In the genomic region with DNA sequence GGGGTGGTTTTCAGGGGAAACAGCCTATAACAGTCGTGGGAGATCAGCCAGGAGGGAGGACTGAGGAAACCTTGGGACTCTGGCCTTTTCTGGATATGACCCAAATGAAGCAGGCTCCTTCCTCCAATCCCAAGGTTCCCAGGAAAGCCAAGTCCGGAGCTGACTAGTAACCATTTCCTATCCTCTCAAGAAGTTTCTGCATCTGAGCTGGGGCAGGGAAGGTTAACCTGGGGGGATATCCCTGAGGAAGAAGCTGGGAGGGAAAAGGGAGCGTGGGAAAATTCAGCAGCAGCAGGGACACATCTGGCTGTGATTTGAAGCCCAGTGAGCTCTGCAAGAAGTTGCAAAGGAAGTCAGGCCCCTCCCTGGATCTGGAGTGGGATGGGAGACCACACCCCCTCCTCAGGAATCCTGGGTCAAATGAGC, we compare ENCODE assay signal across 9 mouse cellular contexts. TPM values are rescaled to one million over a fixed set of nuclear protein-coding genes. Genes with fewer than 3 reads are reported as not detected.
DNase-seq lines count a peak whose midpoint lies in the region; ATAC-seq and TF ChIP-seq lines count a peak whose summit lies in the region.
"Had no signal": no experiment of that assay in that cellular context is flagged by ENCODE, and none has a peak within 500 bp of the region (broad histone marks: within the 10 kb centered on the region; RNA-seq: fewer than 3 reads in every experiment).

No protein-coding gene starts in this region.

- H3K36me3 ChIP-seq in forebrain, embryonic 10.5 days (replicated peaks), result peaks cover 24% of the 10 kb centered on the region
- peaks cover 13% of the 10 kb centered on the region; the same call in 1 of the 2 replicates for H3K36me3 ChIP-seq in forebrain, embryonic 14.5 days (ENCODE audit: control insufficient read depth, insufficient read depth, low read length)
- 0 out of 2 replicates have a peak, but pooled peaks cover 2% of the 10 kb centered on the region for H3K36me3 ChIP-seq in lung, embryonic 16.5 days (ENCODE audit: control insufficient read depth, insufficient read depth, low read length)
- H3K36me3 ChIP-seq in heart, postnatal 0 days (replicated peaks; ENCODE audit: control insufficient read depth, insufficient read depth, low read length), result peaks cover 21% of the 10 kb centered on the region

- TF ChIP-seq EP300 in heart, postnatal 0 days (IDR thresholded peaks at IDR 0.05; ENCODE audit: low read depth), result no peak

- H3K27ac ChIP-seq in forebrain, embryonic 10.5 days, result peak overlapping the region; percentile 20; the same call in 1 of the 2 replicates
- H3K27ac ChIP-seq in forebrain, embryonic 14.5 days (ENCODE audit: low read depth, low read length), result no peak overlapping the region
- H3K27ac ChIP-seq in lung, embryonic 16.5 days (ENCODE audit: low read length), result peak overlapping the region; percentile 1; the same call in 1 of the 2 replicates
- H3K27ac ChIP-seq in heart, postnatal 0 days (ENCODE audit: low read depth), result peak overlapping the region; percentile 91

- H3K9ac ChIP-seq in forebrain, embryonic 14.5 days (ENCODE audit: low read length), result no peak overlapping the region
- peak overlapping the region; percentile 32; the same call in 1 of the 2 replicates for H3K9ac ChIP-seq in lung, embryonic 16.5 days (ENCODE audit: low read length)
- H3K9ac ChIP-seq in heart, postnatal 0 days (replicated peaks; ENCODE audit: low read depth, low read length), result no peak overlapping the region

- WGBS in forebrain, embryonic 10.5 days, result 77% methylated on average over 3 of the region's 3 CpGs
- WGBS in forebrain, embryonic 14.5 days, result 74% methylated on average over 3 of the region's 3 CpGs
- WGBS in lung, embryonic 16.5 days, result 52% methylated on average over 3 of the region's 3 CpGs
- 46% methylated on average over 3 of the region's 3 CpGs for WGBS in heart, postnatal 0 days

- H3K4me1 ChIP-seq in forebrain, embryonic 10.5 days, result peaks cover 56% of the 10 kb centered on the region
- H3K4me1 ChIP-seq in forebrain, embryonic 14.5 days (ENCODE audit: control insufficient read depth, insufficient read depth, low read length), result peaks cover 15% of the 10 kb centered on the region
- peaks cover 27% of the 10 kb centered on the region for H3K4me1 ChIP-seq in lung, embryonic 16.5 days (replicated peaks; ENCODE audit: control insufficient read depth, insufficient read depth, low read length)
- H3K4me1 ChIP-seq in heart, postnatal 0 days (ENCODE audit: control insufficient read depth, insufficient read depth), result peaks cover 21% of the 10 kb centered on the region

- no peak for DNase-seq in forebrain, embryonic 10.5 days (ENCODE audit: extremely low spot score, low spot score)
- no peak for DNase-seq in forebrain, embryonic 14.5 days (ENCODE audit: low spot score)
- DNase-seq in lung, postnatal 14 days, result no peak
- no peak for DNase-seq in heart, postnatal 0 days (ENCODE audit: low spot score)
- DNase-seq in kidney, postnatal 4 days, result peak; percentile 50 to 65
- no peak for DNase-seq in right cerebral cortex, postnatal 10 days (ENCODE audit: low spot score in 2 of 2)
- DNase-seq in yolk sac, embryonic 10.5 days (ENCODE audit: low spot score), result no peak
- DNase-seq: adrenal gland, postnatal 36 days had no signal

- H3K9me3 ChIP-seq in forebrain, embryonic 10.5 days, result no peaks in the 10 kb centered on the region
- no peaks in the 10 kb centered on the region for H3K9me3 ChIP-seq in forebrain, embryonic 14.5 days (replicated peaks; ENCODE audit: control insufficient read depth, low read length)
- H3K9me3 ChIP-seq in lung, embryonic 16.5 days (ENCODE audit: control insufficient read depth, low read length), result no peaks in the 10 kb centered on the region
- no peaks in the 10 kb centered on the region for H3K9me3 ChIP-seq in heart, postnatal 0 days (replicated peaks; ENCODE audit: control insufficient read depth, low read length)

- 0 out of 2 replicates have a peak, but pooled peaks cover 3% of the 10 kb centered on the region for H3K27me3 ChIP-seq in forebrain, embryonic 10.5 days (ENCODE audit: poor library complexity, severe bottlenecking)
- no peaks in the 10 kb centered on the region for H3K27me3 ChIP-seq in forebrain, embryonic 14.5 days (replicated peaks; ENCODE audit: control insufficient read depth, insufficient read depth, low read length)
- H3K27me3 ChIP-seq in lung, embryonic 16.5 days (ENCODE audit: control insufficient read depth, insufficient read depth, low read depth, low read length), result no peaks in the 10 kb centered on the region
- H3K27me3 ChIP-seq in heart, postnatal 0 days (ENCODE audit: control insufficient read depth, insufficient read depth, low read length), result no peaks in the 10 kb centered on the region

- no peak for ATAC-seq in forebrain, embryonic 14.5 days
- ATAC-seq in lung, embryonic 16.5 days (ENCODE audit: low read depth), result no peak
- no peak for ATAC-seq in heart, postnatal 0 days (ENCODE audit: insufficient read depth, low read depth)

- no peak for TF ChIP-seq CTCF in heart, postnatal 0 days (IDR thresholded peaks at IDR 0.05; ENCODE audit: low read depth)

- H3K4me2 ChIP-seq in forebrain, embryonic 14.5 days (ENCODE audit: low read length), result no peak overlapping the region
- H3K4me2 ChIP-seq in lung, embryonic 16.5 days (ENCODE audit: low read depth, low read length), result 0 out of 2 replicates have a peak overlapping the region, but pooled peaks have one; percentile 6
- H3K4me2 ChIP-seq in heart, postnatal 0 days (ENCODE audit: low read depth, low read length), result no peak overlapping the region

- no peak overlapping the region for H3K4me3 ChIP-seq in forebrain, embryonic 10.5 days
- no peak overlapping the region for H3K4me3 ChIP-seq in forebrain, embryonic 14.5 days (ENCODE audit: low read depth, low read length)
- no peak overlapping the region for H3K4me3 ChIP-seq in lung, embryonic 16.5 days (ENCODE audit: low read length)
- H3K4me3 ChIP-seq in heart, postnatal 0 days (ENCODE audit: low read depth, low read length), result no peak overlapping the region

RNA-seq across cellular contexts. Expression of gene Rdh5, which starts 1.9 kb away (rescaled TPM):
- polyA plus RNA-seq in forebrain, embryonic 10.5 days (2016; fragmentation: Nextera tagmentation; extraction: Ambion mirVana), result 11.0 and 12.8 TPM in 2 replicates
- 8.8 and 9.9 TPM in 2 replicates for polyA plus RNA-seq in forebrain, embryonic 14.5 days (2014; fragmentation: Nextera tagmentation; extraction: Ambion mirVana)
- 16.0 and 24.8 TPM in 2 replicates for polyA plus RNA-seq in lung, embryonic 16.5 days (2015; fragmentation: Nextera tagmentation; extraction: Ambion mirVana)
- total RNA-seq in heart, postnatal 0 days (2014; rRNA removed; ENCODE audit: low replicate concordance), result 7.6 and 14.3 TPM in 2 replicates
- polyA plus RNA-seq in heart, postnatal 0 days (2015; fragmentation: Nextera tagmentation; extraction: Ambion mirVana), result 9.3 and 11.1 TPM in 2 replicates

RNA-seq across cellular contexts. Expression of gene Bloc1s1, which starts 3.1 kb away (rescaled TPM):
- 166 and 178 TPM in 2 replicates for polyA plus RNA-seq in forebrain, embryonic 10.5 days (2016; fragmentation: Nextera tagmentation; extraction: Ambion mirVana)
- polyA plus RNA-seq in forebrain, embryonic 14.5 days (2014; fragmentation: Nextera tagmentation; extraction: Ambion mirVana), result 244 and 295 TPM in 2 replicates
- polyA plus RNA-seq in lung, embryonic 16.5 days (2015; fragmentation: Nextera tagmentation; extraction: Ambion mirVana), result 213 and 216 TPM in 2 replicates
- 121 and 130 TPM in 2 replicates for total RNA-seq in heart, postnatal 0 days (2014; rRNA removed; ENCODE audit: low replicate concordance)
- polyA plus RNA-seq in heart, postnatal 0 days (2015; fragmentation: Nextera tagmentation; extraction: Ambion mirVana), result 292 and 295 TPM in 2 replicates

RNA-seq across cellular contexts. Expression of gene Itga7, which starts 12.9 kb away (rescaled TPM):
- polyA plus RNA-seq in forebrain, embryonic 10.5 days (2016; fragmentation: Nextera tagmentation; extraction: Ambion mirVana), result 0.15 and 0.36 TPM in 2 replicates
- polyA plus RNA-seq in forebrain, embryonic 14.5 days (2014; fragmentation: Nextera tagmentation; extraction: Ambion mirVana), result 1.3 and 1.8 TPM in 2 replicates
- 8.5 and 12.2 TPM in 2 replicates for polyA plus RNA-seq in lung, embryonic 16.5 days (2015; fragmentation: Nextera tagmentation; extraction: Ambion mirVana)
- 22.3 and 41.4 TPM in 2 replicates for total RNA-seq in heart, postnatal 0 days (2014; rRNA removed; ENCODE audit: low replicate concordance)
- polyA plus RNA-seq in heart, postnatal 0 days (2015; fragmentation: Nextera tagmentation; extraction: Ambion mirVana), result 18.5 and 22.7 TPM in 2 replicates

RNA-seq across cellular contexts. Expression of gene Cd63, which starts 20.0 kb away (rescaled TPM):
- polyA plus RNA-seq in forebrain, embryonic 10.5 days (2016; fragmentation: Nextera tagmentation; extraction: Ambion mirVana), result 179 and 184 TPM in 2 replicates
- 122 and 126 TPM in 2 replicates for polyA plus RNA-seq in forebrain, embryonic 14.5 days (2014; fragmentation: Nextera tagmentation; extraction: Ambion mirVana)
- 568 and 590 TPM in 2 replicates for polyA plus RNA-seq in lung, embryonic 16.5 days (2015; fragmentation: Nextera tagmentation; extraction: Ambion mirVana)
- 32.9 and 72.6 TPM in 2 replicates for total RNA-seq in heart, postnatal 0 days (2014; rRNA removed; ENCODE audit: low replicate concordance)
- polyA plus RNA-seq in heart, postnatal 0 days (2015; fragmentation: Nextera tagmentation; extraction: Ambion mirVana), result 381 and 398 TPM in 2 replicates

RNA-seq across cellular contexts. Expression of gene Gdf11, which starts 29.2 kb away (rescaled TPM):
- 9.7 and 10.7 TPM in 2 replicates for polyA plus RNA-seq in forebrain, embryonic 10.5 days (2016; fragmentation: Nextera tagmentation; extraction: Ambion mirVana)
- 6.0 and 6.3 TPM in 2 replicates for polyA plus RNA-seq in forebrain, embryonic 14.5 days (2014; fragmentation: Nextera tagmentation; extraction: Ambion mirVana)
- 3.0 and 3.1 TPM in 2 replicates for polyA plus RNA-seq in lung, embryonic 16.5 days (2015; fragmentation: Nextera tagmentation; extraction: Ambion mirVana)
- 1.6 and 6.7 TPM in 2 replicates for total RNA-seq in heart, postnatal 0 days (2014; rRNA removed; ENCODE audit: low replicate concordance)
- 1.5 and 1.7 TPM in 2 replicates for polyA plus RNA-seq in heart, postnatal 0 days (2015; fragmentation: Nextera tagmentation; extraction: Ambion mirVana)

Comparison
In these comparisons a context has a peak if more than half of its experiments do, and no peak if none do; other contexts are left out.
1. DNase-seq: peak in kidney, postnatal 4 days (2 of 2); none in forebrain, embryonic 10.5 days (single experiment), forebrain, embryonic 14.5 days (single experiment), lung, postnatal 14 days (single experiment), heart, postnatal 0 days (single experiment), right cerebral cortex, postnatal 10 days (0 of 2) and yolk sac, embryonic 10.5 days (single experiment).